Mouse (Mus musculus) midbrain, postnatal 0 days (tissue): Measurements from ENCODE around the gene Cry2. TPM values are rescaled to one million over a fixed set of nuclear protein-coding genes. Genes with fewer than 3 reads are reported as not detected.

Experiments
- ATAC-seq: fragments of 200-750 bp; cut with Nextera tagmentation; 2 replicates; pipeline ENCODE4 v1.8.0; 2017; ENCODE audit warnings: moderate number of reproducible peaks, mild to moderate bottlenecking, moderate TSS enrichment, moderate library complexity; ENCODE audit not compliant: low FRiP score
- DNase-seq: peaks from one replicate; pipeline ENCODE4 v3.0.0-alpha.2; 2015; ENCODE audit warnings: low spot score
- H3K27ac ChIP-seq: fragments of 300-500 bp; sonication (generic); 2 replicates; pipeline ENCODE4 v1.5.1; 2014; ENCODE audit warnings: low read depth, mild to moderate bottlenecking, low read length, mixed read lengths
- H3K27me3 ChIP-seq: fragments of 300-500 bp; sonication (generic); 2 replicates; pipeline ENCODE4 v1.6.1; 2014; ENCODE audit warnings: low read length, control low read depth, mixed read lengths; ENCODE audit not compliant: insufficient read depth
- H3K36me3 ChIP-seq: fragments of 300-500 bp; sonication (generic); 2 replicates; pipeline ENCODE4 v1.6.1; 2014; ENCODE audit warnings: low read length, control low read depth, mixed read lengths; ENCODE audit not compliant: insufficient read depth
- H3K4me1 ChIP-seq: fragments of 300-500 bp; sonication (generic); 2 replicates; pipeline ENCODE4 v1.6.1; 2014; ENCODE audit warnings: mild to moderate bottlenecking, control low read depth, antibody characterized with exemption, low read length, mixed read lengths; ENCODE audit not compliant: insufficient read depth
- H3K4me2 ChIP-seq: fragments of 300-500 bp; sonication (generic); 2 replicates; pipeline ENCODE4 v1.6.1; 2014; ENCODE audit warnings: low read depth, mild to moderate bottlenecking, low read length, mixed read lengths; ENCODE audit not compliant: poor library complexity, severe bottlenecking
- H3K4me3 ChIP-seq: fragments of 300-500 bp; sonication (generic); 2 replicates; pipeline ENCODE4 v1.5.1; 2014; ENCODE audit warnings: low read depth, mild to moderate bottlenecking, low read length, moderate library complexity
- H3K9ac ChIP-seq: fragments of 300-500 bp; sonication (generic); replicated peaks from 2 replicates; pipeline ENCODE4 v1.6.1; 2014; ENCODE audit warnings: mild to moderate bottlenecking, low read length, moderate library complexity, mixed read lengths; ENCODE audit not compliant: poor library complexity, severe bottlenecking
- H3K9me3 ChIP-seq: fragments of 300-500 bp; sonication (generic); 2 replicates; pipeline ENCODE4 v1.6.1; 2016; ENCODE audit warnings: low read length, control low read depth
- CTCF ChIP-seq: IDR thresholded peaks from 2 replicates; pipeline ENCODE4 v1.5.1; 2016; ENCODE audit warnings: antibody characterized with exemption, mild to moderate bottlenecking
- WGBS: fragments of 180-500 bp; shearing (Covaris S2); extraction: QIAGEN DNeasy Blood & Tissue Kit; methylation state at CpG from one replicate; pipeline ENCODE4 v1.1.7; 2014; 5-methylcytosine and 5-hydroxymethylcytosine counted together
- polyA plus RNA-seq: library from polyadenylated mRNA; unstranded; fragments of >200 nt; fragmentation: Nextera tagmentation; extraction: Ambion mirVana; gene quantifications from 2 replicates; pipeline ENCODE4 v1.2.1, GENCODE M21; 2015
- total RNA-seq: library from RNA; depleted of rRNA; stranded (reverse); fragments of >200 nt; gene quantifications from 2 replicates; pipeline ENCODE4 v1.2.3, GENCODE M21; 2014

Gene Cry2
- total and polyA plus RNA-seq, 2 experiments from 2014 or later, result 41.9 to 55.2 TPM

DNA sequence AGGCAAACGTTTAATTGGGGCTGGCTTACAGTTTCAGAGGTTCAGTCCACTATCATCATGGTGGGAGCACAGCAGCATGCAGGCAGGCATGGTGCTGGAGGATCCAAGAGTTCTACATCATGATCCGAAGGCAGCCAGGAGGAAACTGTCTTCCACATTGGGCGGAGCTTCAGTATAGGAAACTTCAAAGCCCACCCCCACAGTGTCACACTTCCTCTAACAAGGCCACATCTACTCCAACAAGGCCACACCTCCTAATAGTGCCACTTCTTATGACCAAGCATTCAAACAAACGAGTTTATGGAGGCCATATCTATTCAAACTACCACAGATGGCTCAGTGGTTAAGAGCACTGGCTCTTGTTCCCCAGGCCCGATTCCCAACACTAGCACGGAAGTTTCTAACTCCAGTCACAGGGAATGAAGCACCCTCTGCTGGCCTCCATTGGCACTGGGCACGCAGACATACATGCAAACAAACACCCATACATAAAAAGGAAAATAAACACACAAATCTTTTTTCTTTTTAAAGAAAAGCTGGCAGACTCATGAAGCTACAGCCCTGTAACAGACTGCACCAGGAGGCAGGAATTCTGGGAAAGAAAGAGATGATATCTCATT lies 13.4 kb upstream of the Cry2 start:
- ATAC-seq (no peak), DNase-seq (no peak)
- H3K27ac ChIP-seq, result no peak overlapping the region
- H3K36me3 ChIP-seq, result no peaks in the 10 kb centered on the region
- peak; percentile 43 for TF ChIP-seq CTCF
- no peak overlapping the region for H3K9ac ChIP-seq
- WGBS, result 66% methylated on average over 7 of the region's 7 CpGs
- H3K4me3 ChIP-seq, result no peak overlapping the region
- H3K27me3 ChIP-seq, result no peaks in the 10 kb centered on the region
- no peaks in the 10 kb centered on the region for H3K4me1 ChIP-seq
- no peak overlapping the region for H3K4me2 ChIP-seq
- H3K9me3 ChIP-seq, result no peaks in the 10 kb centered on the region

DNA sequence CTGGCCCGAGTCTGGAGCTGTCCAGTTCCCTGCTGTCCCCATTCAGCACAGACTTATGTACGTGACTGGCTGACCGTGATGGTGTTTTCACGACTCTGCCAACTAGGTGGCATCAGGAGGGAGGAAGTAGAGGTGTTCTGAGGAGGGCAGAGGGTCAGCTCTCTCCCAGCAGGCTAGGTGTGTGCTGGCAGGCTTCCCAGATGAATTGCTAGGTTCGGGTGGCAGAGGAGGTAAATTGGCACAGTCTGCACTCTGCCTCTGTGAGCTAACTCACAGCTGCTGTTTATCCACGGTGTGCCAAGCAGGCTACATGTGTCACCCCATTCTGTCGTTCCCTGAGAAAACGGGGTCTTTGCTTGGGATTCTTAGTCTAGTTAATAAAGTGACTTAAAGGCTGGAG lies 12.8 kb upstream of the Cry2 start:
- no peak for TF ChIP-seq CTCF
- no peak for ATAC-seq
- no peaks in the 10 kb centered on the region for H3K27me3 ChIP-seq
- no peaks in the 10 kb centered on the region for H3K36me3 ChIP-seq
- WGBS, result 73% methylated on average over 8 of the region's 8 CpGs
- DNase-seq, result no peak
- H3K9ac ChIP-seq, result no peak overlapping the region
- H3K9me3 ChIP-seq, result no peaks in the 10 kb centered on the region
- no peak overlapping the region for H3K27ac ChIP-seq
- H3K4me2 ChIP-seq, result no peak overlapping the region
- H3K4me1 ChIP-seq, result no peaks in the 10 kb centered on the region
- no peak overlapping the region for H3K4me3 ChIP-seq

- no peaks in the 10 kb centered on the region for H3K27me3 ChIP-seq
- no peak for DNase-seq
- no peak overlapping the region for H3K9ac ChIP-seq
- H3K27ac ChIP-seq, result no peak overlapping the region
- H3K4me2 ChIP-seq, result no peak overlapping the region
- no peak for ATAC-seq
- no peaks in the 10 kb centered on the region for H3K36me3 ChIP-seq
- no peak for TF ChIP-seq CTCF
- no peaks in the 10 kb centered on the region for H3K4me1 ChIP-seq
- WGBS, result 36% methylated on average over 9 of the region's 9 CpGs
- no peak overlapping the region for H3K4me3 ChIP-seq
- no peaks in the 10 kb centered on the region for H3K9me3 ChIP-seq
Measured at GRCm38 (mm10) chr2:92445890-92446289, 12.0 kb upstream of the Cry2 start.

DNA sequence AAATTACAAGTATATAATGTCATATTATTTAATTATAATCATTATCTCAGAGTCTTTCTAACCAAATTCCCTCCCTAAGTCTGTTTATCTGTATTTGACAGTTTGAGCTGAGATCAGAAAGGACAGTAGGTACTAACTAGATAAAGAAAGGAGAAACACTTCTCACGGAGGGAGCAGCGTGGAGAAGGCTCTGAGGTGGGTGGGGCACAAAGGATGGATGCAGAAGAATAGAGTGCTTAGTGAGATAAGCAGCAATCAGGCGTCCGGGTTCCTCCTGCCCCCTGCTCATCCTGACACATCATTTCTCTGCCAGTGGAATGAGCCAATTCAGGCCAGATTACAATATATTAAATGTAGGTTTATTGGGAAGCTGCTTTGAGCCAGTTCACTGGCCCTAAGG lies 10.5 kb upstream of the Cry2 start:
- no peak for ATAC-seq
- TF ChIP-seq CTCF, result no peak
- H3K9ac ChIP-seq, result no peak overlapping the region

DNA sequence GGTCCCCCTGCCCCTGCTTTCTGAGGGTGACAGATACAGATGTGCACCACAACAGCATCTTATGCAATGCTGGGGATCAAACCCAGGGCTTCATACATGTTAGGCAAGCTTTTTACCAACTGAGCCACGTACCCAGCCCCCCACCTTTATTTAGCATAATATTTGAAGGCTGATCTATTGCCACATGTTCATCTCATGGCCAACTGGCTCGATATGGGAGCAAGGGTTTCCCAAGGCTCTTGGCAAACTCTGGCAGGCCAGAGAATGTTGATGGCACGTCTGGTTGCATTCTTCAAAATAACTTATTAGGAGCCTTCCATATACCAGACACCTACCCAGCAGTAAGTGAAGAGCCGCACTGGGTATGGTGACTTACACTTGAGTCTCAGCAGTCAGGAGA lies 9.5 kb upstream of the Cry2 start:
- H3K9ac ChIP-seq, result no peak overlapping the region
- TF ChIP-seq CTCF, result no peak
- H3K36me3 ChIP-seq, result no peaks in the 10 kb centered on the region
- H3K27ac ChIP-seq, result no peak overlapping the region
- WGBS, result 83% methylated on average over 4 of the region's 4 CpGs
- H3K4me2 ChIP-seq, result no peak overlapping the region
- H3K4me3 ChIP-seq, result no peak overlapping the region
- no peaks in the 10 kb centered on the region for H3K9me3 ChIP-seq
- no peaks in the 10 kb centered on the region for H3K4me1 ChIP-seq
- no peak for ATAC-seq
- no peak for DNase-seq
- H3K27me3 ChIP-seq, result no peaks in the 10 kb centered on the region

More for the DNA sequence above, 10.5 kb upstream of the Cry2 start:
- Histone ChIP-seq H3K4me3 (no peak overlapping the region), H3K4me2 (no peak overlapping the region), H3K36me3 (no peaks in the 10 kb centered on the region), H3K27ac (no peak overlapping the region), H3K9me3 (no peaks in the 10 kb centered on the region), H3K4me1 (no peaks in the 10 kb centered on the region), H3K27me3 (no peaks in the 10 kb centered on the region)
- 41% methylated on average over 4 of the region's 4 CpGs for WGBS
- DNase-seq, result no peak

GRCm38 (mm10) chr2:92442419-92443001 lies 8.7 kb upstream of the Cry2 start:
- Histone ChIP-seq H3K4me3 (no peak overlapping the region), H3K9ac (no peak overlapping the region), H3K36me3 (no peaks in the 10 kb centered on the region), H3K4me1 (no peaks in the 10 kb centered on the region), H3K9me3 (no peaks in the 10 kb centered on the region), H3K4me2 (no peak overlapping the region), H3K27ac (no peak overlapping the region; the same call in 1 of the 2 replicates), H3K27me3 (no peaks in the 10 kb centered on the region)
- TF ChIP-seq CTCF, result no peak
- no peak for DNase-seq
- 73% methylated on average over 12 of the region's 12 CpGs for WGBS
- ATAC-seq, result no peak
